In genomic region chr7:70346010-70346536, GRCm38 (mm10) we compare ENCODE assay signal across 8 mouse cellular contexts. TPM values are rescaled to one million over a fixed set of nuclear protein-coding genes. Genes with fewer than 3 reads are reported as not detected.
DNase-seq lines count a peak whose midpoint lies in the region; ATAC-seq and TF ChIP-seq lines count a peak whose summit lies in the region.

No protein-coding gene starts in this region.

- DNase-seq in embryonic facial prominence, embryonic 11.5 days (ENCODE audit: low spot score): peak; percentile 82
- peak; percentile 95 for DNase-seq in kidney, adult 9 months
- peak; percentile 81 to 82 for DNase-seq in lung, adult 18-20 months
- no peak for DNase-seq in frontal cortex, postnatal 25 days (ENCODE audit: low spot score in 2 of 2)

- H3K27ac ChIP-seq in embryonic facial prominence, embryonic 11.5 days (replicated peaks; ENCODE audit: low read depth, low read length): peak overlapping the region; percentile 70; the same call in 1 of the 2 replicates
- no peak overlapping the region for H3K27ac ChIP-seq in heart, embryonic 12.5 days (ENCODE audit: poor library complexity, severe bottlenecking)
- H3K27ac ChIP-seq in olfactory bulb, adult 2 months (ENCODE audit: insufficient read depth, low read depth, low read length): no peak overlapping the region

- no peak for TF ChIP-seq CTCF in olfactory bulb, adult 2 months (IDR thresholded peaks at IDR 0.05; ENCODE audit: insufficient read depth, low read depth, low read length)

- ATAC-seq in megakaryocyte, adult 5-6 weeks (ENCODE audit: poor library complexity, severe bottlenecking): no peak
- peak; percentile 55; the same call in 1 of the 2 replicates for ATAC-seq in embryonic facial prominence, embryonic 11.5 days (replicated peaks; ENCODE audit: insufficient number of reproducible peaks, low FRiP score, low TSS enrichment, low read depth)
- peak; percentile 55 for ATAC-seq in heart, embryonic 12.5 days (ENCODE audit: insufficient number of reproducible peaks, low FRiP score)

- H3K4me3 ChIP-seq in megakaryocyte, embryonic 14.5 days (replicated peaks): peak overlapping the region; percentile 82
- peak overlapping the region; percentile 30 for H3K4me3 ChIP-seq in embryonic facial prominence, embryonic 11.5 days (ENCODE audit: low read depth, low read length)
- peak overlapping the region; percentile 49 for H3K4me3 ChIP-seq in heart, embryonic 12.5 days
- peak overlapping the region; percentile 17 for H3K4me3 ChIP-seq in olfactory bulb, adult 2 months (ENCODE audit: insufficient read depth, low read depth, low read length)

- H3K36me3 ChIP-seq in megakaryocyte, embryonic 14.5 days (replicated peaks; ENCODE audit: low read length): no peaks in the 10 kb centered on the region
- H3K36me3 ChIP-seq in embryonic facial prominence, embryonic 11.5 days (replicated peaks; ENCODE audit: control insufficient read depth, insufficient read depth, low read depth, low read length): no peaks in the 10 kb centered on the region; the same call in 1 of the 2 replicates
- H3K36me3 ChIP-seq in heart, embryonic 12.5 days: no peaks in the 10 kb centered on the region

- H3K4me2 ChIP-seq in embryonic facial prominence, embryonic 11.5 days (ENCODE audit: low read depth, low read length): peak overlapping the region; percentile 66
- peak overlapping the region; percentile 90 for H3K4me2 ChIP-seq in heart, embryonic 12.5 days

- under 1% methylated on average over 35 of the region's 35 CpGs for WGBS in embryonic facial prominence, embryonic 11.5 days
- WGBS in heart, embryonic 12.5 days: under 1% methylated on average over 35 of the region's 35 CpGs
- 2% methylated on average over 35 of the region's 35 CpGs for WGBS in olfactory bulb, adult 2 months

- no peak for TF ChIP-seq POLR2A in olfactory bulb, adult 2 months (IDR thresholded peaks at IDR 0.05; ENCODE audit: insufficient read depth, low read depth, low read length)

- H3K4me1 ChIP-seq in megakaryocyte, embryonic 14.5 days: peaks cover 41% of the 10 kb centered on the region
- H3K4me1 ChIP-seq in embryonic facial prominence, embryonic 11.5 days (ENCODE audit: control insufficient read depth, insufficient read depth, low read length): peaks cover 15% of the 10 kb centered on the region
- peaks cover 29% of the 10 kb centered on the region for H3K4me1 ChIP-seq in heart, embryonic 12.5 days (replicated peaks)
- H3K4me1 ChIP-seq in olfactory bulb, adult 2 months (ENCODE audit: control insufficient read depth, insufficient read depth, low read length): peaks cover 5% of the 10 kb centered on the region

- peaks cover 90% of the 10 kb centered on the region for H3K27me3 ChIP-seq in megakaryocyte, embryonic 14.5 days (replicated peaks)
- no peaks in the 10 kb centered on the region for H3K27me3 ChIP-seq in embryonic facial prominence, embryonic 11.5 days (ENCODE audit: control insufficient read depth, insufficient read depth, low read length)
- H3K27me3 ChIP-seq in heart, embryonic 12.5 days (replicated peaks): peaks cover 77% of the 10 kb centered on the region

- H3K9me3 ChIP-seq in megakaryocyte, embryonic 14.5 days: no peaks in the 10 kb centered on the region
- H3K9me3 ChIP-seq in embryonic facial prominence, embryonic 11.5 days (replicated peaks; ENCODE audit: control insufficient read depth, low read length): no peaks in the 10 kb centered on the region
- no peaks in the 10 kb centered on the region for H3K9me3 ChIP-seq in heart, embryonic 12.5 days (replicated peaks)

- H3K9ac ChIP-seq in embryonic facial prominence, embryonic 11.5 days (replicated peaks; ENCODE audit: low read length): peak overlapping the region; percentile 64
- peak overlapping the region; percentile 63 for H3K9ac ChIP-seq in heart, embryonic 12.5 days

RNA-seq across cellular contexts. Expression of gene Nr2f2, which starts 20.5 kb away (rescaled TPM):
- 0.43 and 5.4 TPM in 2 replicates for polyA plus RNA-seq in megakaryocyte, embryonic 14.5 days (2012; ENCODE audit: insufficient read depth, low replicate concordance)
- total RNA-seq in megakaryocyte, adult 5-6 weeks (2015): not detected in 2 replicates
- total RNA-seq in megakaryocyte, adult 5-6 weeks (2017): not detected in 2 replicates
- 106 and 114 TPM in 2 replicates for polyA plus RNA-seq in embryonic facial prominence, embryonic 11.5 days (2014; fragmentation: Nextera tagmentation; extraction: Ambion mirVana)
- 26.5 and 27.7 TPM in 2 replicates for polyA plus RNA-seq in heart, embryonic 12.5 days (2016; fragmentation: Nextera tagmentation; extraction: Ambion mirVana)
- polyA plus RNA-seq in olfactory bulb, adult 2 months (2012; ENCODE audit: insufficient read depth, insufficient read length, low replicate concordance, missing spikeins): not detected in 2 replicates

Comparison
In these comparisons a context has a peak if more than half of its experiments do, and no peak if none do; other contexts are left out.
1. H3K4me3 ChIP-seq: peak in every context shown above with its lines; median percentile 82 in megakaryocyte, embryonic 14.5 days; 49 in heart, embryonic 12.5 days; 30 in embryonic facial prominence, embryonic 11.5 days; 17 in olfactory bulb, adult 2 months.
2. DNase-seq: peak in embryonic facial prominence, embryonic 11.5 days (single experiment), kidney, adult 9 months (single experiment) and lung, adult 18-20 months (2 of 2); none in frontal cortex, postnatal 25 days (0 of 2).